Mouse (Mus musculus): ENCODE measurements at regions not wholly inside any gene's neighbourhood (a gene's known extent, or its start where the extent isn't known, plus 50 kb on each side); places are given as distances from the start of the nearest gene placed in this dataset.

DNA sequence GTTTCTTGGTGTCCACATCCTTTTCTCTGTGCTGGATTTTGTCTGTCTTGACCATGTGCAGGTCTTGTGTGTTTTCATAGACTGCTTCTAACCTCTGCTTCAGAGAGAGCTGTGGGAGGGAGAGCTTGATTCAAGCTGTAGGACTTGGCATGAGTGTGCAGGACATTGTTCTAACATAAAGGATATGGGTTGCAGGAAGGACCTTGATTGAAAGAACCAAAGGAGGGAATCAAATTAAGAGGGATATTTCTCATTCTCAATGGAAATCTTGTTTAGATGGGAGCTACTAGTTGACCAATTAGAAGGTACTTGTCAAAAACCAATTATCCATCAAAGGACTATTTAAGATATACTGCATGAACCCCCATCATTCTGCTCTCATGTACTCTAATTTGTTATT lies 244.9 kb upstream of the Xrcc4 start:
- no peak for ATAC-seq (ENCODE audit: extremely low read depth, insufficient number of reproducible peaks, low FRiP score, poor library complexity, severe bottlenecking)

DNA sequence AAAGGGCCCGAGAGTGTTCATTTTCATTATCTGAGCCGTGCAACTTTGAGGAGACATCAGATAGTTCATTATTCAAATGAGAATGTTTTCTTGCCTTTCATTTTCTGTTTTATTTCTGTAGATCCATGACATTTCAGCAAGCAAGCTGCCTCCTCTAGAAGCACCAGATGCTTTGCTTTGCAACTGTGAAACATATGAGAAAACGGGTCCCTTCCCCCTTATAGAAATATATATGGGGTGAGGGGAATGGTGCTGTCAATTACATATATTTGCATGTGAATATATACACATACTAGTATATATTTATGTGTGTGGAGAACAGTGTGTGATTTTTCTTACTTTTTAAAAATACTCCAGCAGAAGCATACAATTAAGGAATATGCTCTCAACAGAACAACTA lies 235.8 kb upstream of the Xrcc4 start:
- ATAC-seq (ENCODE audit: extremely low read depth, insufficient number of reproducible peaks, low FRiP score, poor library complexity, severe bottlenecking), result no peak

DNA sequence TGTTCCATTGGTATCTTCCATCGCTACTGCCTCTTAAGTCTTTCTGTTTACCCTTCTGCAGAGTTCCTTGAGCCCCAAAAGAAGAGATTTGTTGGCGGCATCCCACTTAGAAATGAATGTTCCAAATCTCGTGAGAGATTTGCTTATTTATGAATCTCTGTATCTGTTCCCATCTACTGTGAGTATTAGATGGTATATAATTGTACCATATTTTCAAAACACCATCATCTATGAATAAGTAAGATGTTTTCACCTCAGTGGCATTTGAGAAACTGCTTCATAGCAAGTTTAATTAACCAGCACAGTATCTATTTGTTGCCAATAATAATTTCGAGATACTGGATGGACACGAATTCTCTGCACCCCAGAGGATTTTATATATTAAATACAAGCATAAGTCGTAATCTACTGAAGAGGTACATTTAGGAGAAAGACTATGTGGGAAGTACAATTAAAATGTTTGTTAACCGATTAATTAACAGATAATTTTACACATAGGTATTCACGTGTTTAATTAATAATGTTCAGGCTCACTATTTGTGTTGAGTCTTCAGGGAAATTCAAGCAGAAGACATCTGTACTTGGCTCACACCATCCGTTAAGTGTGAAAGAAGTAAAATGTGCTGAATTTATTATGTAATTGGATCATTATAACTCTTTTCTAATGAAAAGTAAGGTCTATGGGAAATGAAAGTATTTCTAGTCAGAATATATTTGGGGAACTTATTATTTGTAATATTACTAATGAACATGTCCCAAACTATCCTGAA lies 224.0 kb upstream of the Xrcc4 start:
- no peak for ATAC-seq (ENCODE audit: extremely low read depth, insufficient number of reproducible peaks, low FRiP score, poor library complexity, severe bottlenecking)

DNA sequence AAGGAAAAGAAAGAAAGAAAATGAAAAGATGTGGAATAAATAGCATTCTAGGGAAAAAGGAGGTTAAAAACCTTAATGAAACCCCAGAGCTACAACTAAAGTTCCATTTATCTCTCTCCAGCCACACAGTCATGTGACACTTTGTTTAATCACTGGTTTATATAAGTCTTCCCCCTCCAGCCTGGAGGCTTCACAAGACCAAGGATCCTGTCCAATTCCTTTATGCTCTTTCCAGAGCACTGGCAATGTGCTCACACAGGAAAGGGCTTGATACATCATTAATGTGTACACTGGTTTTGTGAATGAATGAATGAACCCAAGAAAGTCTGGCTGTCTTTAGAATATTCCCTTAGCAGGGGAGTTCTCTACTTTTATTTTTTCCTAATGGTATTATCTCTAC lies 221.1 kb upstream of the Xrcc4 start:
- no peak for ATAC-seq (ENCODE audit: extremely low read depth, insufficient number of reproducible peaks, low FRiP score, poor library complexity, severe bottlenecking)

DNA sequence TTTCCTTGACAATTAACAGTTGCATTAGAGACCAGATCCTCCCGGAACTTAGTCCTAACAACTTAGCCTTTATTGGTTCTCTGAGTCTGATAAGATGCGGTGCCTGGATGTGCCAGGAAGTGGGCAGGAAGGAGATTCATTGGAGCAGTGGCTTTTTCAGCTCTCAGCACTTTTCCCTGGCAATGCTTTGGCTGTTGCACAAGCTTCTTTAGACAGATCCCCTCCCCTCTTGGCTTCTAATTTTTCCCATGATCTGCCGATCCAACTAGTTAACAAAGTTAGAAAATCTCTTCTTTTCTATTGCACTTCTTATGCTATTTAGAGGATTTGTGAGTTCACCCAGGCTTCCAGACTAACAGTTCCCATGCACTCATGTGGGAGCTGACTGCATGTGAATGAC lies 211.1 kb upstream of the Xrcc4 start:
- ATAC-seq (ENCODE audit: extremely low read depth, insufficient number of reproducible peaks, low FRiP score, poor library complexity, severe bottlenecking), result no peak

DNA sequence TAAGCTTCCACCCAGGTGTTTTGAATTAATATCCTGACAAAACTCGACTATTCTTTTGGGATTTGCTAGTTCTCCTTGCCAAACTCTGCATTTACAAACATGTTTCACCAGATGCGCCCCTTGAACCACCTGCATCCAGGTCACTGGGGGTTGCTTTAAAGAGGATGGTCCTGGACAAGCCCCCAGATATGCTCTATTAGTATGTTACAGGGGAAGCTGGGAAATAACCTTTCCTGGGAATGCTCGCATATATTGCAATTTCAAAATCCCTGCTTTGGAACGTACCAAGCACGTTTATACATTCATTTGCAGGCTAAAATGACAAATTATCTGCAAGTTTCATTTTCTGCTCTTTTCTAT lies 205.2 kb upstream of the Xrcc4 start:
- no peak for ATAC-seq (ENCODE audit: extremely low read depth, insufficient number of reproducible peaks, low FRiP score, poor library complexity, severe bottlenecking)

DNA sequence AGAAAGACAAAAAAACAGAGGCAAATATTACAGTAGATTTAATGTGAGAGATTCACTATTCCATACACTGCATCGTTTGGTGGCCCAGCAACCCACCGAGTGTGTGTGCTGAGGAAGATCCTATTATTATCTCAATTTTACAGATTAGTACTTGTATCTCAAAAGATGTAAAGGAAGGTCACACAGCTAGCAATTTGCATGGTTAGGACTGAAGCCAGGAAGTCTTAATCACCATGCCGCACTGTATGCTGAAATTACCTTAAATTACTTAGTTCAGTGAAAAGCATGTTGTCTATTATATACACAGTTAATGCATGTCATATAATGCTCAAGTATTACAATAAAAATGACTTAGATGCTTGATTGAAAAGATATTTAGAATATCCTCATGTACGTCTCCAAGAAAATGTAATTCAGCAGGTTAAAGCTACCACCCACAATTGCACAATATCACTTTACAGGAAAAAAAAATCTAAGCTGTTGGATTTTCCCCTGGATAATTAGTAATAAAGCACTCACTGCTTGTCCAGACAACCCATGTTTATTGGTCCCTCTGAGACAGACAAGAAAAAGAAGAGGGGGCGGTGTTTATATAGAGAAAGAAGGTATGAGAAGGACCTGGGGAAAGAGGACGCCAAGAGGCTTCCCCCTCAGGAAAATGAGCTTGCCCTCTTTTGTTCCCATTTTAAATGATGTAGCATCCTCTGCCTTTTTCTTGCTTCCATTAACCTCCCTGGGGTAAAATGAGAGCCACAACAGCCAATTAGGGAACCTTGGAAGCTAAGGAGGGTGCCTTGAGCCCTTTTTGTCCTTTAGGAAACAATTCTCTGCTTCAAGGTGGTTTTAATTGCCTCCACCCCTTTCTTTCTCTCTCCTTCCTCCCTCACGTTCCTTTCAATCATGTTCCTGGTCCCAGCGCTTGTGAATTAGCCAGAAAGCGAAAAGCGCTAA lies 204.6 kb upstream of the Xrcc4 start:
- ATAC-seq (ENCODE audit: extremely low read depth, insufficient number of reproducible peaks, low FRiP score, poor library complexity, severe bottlenecking), result no peak

DNA sequence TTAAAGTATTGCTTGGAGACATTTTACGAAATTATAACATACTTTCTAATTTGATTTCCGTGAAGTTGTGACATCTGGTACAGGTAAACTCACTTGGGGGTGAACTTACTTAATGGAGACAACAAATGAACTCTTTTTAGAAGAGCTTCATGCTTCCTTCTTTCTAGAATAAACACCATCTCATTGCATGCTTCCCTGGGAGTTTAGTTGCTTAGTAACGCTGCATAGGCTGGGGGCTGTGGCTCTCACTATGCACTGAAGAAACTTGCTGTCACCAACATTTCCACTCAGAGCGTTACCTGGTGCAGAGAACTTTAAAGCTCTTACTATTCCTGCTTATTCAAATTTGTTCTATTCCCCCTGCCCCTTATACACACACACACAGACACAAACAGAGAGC lies 203.5 kb upstream of the Xrcc4 start:
- no peak for ATAC-seq (ENCODE audit: extremely low read depth, insufficient number of reproducible peaks, low FRiP score, poor library complexity, severe bottlenecking)

DNA sequence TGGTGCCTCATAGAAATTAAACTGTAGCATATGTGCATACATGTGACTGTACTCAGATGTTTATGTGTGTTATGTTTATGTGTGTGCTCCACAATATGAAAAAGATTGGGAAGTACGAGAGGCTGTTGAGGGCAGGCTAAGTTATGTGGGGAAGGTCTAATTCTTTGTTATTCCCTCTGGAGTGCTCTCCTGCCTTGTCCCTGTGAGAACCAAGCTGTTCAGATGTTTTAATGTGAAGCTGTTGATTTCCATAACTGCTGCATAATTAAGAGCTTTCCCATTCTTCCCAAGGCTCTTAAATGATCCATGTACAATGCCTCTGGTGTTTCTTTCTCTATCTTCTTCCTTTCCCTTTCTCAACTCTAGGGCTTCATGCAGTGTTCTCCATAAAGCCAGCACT lies 202.7 kb upstream of the Xrcc4 start:
- no peak for ATAC-seq (ENCODE audit: extremely low read depth, insufficient number of reproducible peaks, low FRiP score, poor library complexity, severe bottlenecking)

DNA sequence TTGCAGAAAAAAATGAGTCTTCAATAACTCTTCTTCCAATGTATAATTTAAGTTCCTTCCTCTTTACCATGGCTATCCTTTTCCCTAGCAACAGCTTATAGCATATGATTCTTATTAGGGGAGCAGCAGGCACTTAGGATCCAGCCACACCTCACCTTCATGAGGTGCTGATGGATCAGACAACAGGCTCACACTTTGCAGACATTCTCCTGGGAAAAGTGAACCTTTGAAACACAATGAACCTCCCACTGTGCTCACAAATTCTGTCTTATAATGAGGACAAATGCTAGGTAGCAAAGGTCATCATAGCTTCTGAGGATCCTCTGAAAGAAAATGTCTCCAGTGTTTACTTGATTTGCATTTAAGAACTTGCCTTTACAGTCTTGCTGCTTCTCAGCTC lies 191.6 kb upstream of the Xrcc4 start:
- no peak for ATAC-seq (ENCODE audit: extremely low read depth, insufficient number of reproducible peaks, low FRiP score, poor library complexity, severe bottlenecking)

DNA sequence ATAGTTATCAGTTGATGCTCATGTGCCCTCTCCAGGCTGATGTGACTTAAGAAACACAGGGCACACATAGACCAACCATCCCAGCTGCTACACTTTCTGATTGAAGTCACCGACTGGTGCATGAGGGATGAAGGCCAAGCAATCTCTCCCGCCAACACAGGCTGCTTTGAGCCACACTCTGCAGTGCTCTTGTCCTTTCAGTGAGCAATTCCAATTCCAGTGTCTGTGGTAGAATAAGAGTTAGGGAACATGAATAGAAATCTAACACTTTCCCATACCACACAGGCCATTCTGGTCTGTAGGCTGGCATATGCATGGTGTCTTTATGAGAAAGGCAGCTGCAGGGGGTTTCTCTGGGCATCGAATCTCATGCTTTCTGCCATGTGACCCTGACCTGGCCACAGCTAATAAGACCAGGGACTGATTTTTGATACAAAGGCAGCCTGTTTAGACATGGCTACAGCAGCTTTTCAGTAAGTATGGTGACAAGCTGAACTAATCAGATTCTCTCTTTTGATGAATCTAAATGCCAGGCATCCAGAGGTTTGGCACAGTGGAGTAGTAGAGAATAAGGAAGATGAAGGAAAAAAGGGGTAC lies 190.5 kb upstream of the Xrcc4 start:
- ATAC-seq (ENCODE audit: extremely low read depth, insufficient number of reproducible peaks, low FRiP score, poor library complexity, severe bottlenecking), result no peak

DNA sequence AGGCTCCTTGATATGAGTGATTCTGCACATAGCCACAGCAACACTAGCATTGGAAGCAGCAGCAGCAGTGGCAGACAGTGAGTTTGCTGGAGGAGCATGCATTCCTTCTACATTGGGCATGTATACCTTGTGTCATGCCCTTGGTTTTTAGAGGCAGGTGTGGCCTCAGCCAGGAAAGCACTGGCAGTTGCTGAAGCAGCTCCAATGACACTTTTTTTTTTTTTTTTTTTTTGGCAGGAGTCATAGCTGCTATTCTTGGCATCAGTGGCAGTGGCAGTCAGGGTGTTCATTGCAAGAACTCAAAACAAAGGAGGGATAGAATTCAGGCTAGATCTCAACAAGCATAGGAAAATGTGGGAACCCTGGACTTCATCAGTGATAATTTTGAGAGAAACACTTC lies 189.9 kb upstream of the Xrcc4 start:
- no peak for ATAC-seq (ENCODE audit: extremely low read depth, insufficient number of reproducible peaks, low FRiP score, poor library complexity, severe bottlenecking)

DNA sequence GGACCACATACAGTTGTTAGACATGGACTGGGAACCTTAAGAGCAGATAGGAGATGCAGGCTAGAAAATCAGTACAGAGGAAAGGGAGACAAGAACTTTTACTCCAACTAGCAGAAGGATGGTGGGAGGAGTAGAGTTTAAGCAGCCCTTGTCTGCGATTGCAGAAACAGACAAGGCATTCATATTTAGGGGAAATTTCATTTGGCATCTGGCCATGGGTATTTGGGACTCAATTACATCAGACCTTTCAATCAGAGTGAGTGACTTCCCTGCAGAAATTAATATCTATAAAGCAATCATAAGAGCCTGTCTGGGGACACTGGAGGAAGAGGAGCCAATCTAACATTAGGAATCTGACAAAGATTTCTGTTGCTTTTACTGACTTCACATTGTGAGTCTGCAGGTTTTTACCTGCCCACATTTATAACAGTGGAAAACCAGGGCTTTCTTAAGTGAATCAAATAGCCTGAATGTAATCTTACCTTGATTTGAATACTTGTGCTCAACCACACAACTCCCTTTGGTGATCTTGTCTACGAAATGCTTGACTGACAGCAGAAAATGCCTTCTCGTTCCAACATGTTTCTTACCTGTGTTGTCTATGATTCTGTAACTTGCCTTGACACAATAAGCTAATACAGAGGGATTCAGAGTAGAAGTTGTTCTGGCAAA lies 169.8 kb upstream of the Xrcc4 start:
- no peak for ATAC-seq (ENCODE audit: extremely low read depth, insufficient number of reproducible peaks, low FRiP score, poor library complexity, severe bottlenecking)

DNA sequence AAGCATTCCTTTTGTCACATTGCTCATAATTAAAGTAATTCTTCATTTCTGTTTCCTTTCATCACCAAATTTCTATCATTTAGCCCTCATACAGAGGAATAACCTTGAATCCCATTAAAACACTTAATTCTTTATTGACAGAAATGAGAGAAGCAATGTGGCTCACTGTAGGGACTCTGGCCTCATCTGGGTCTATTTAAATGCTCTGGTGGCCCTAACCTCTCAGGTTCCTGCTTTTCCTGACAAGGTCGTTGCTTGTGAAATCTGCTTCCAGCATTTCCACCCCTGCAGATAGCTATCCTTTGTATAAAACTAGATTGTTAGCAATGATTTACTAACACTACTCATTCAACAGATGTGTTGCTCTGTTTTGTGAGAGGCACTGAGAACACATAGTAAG lies 163.6 kb upstream of the Xrcc4 start:
- no peak for ATAC-seq (ENCODE audit: extremely low read depth, insufficient number of reproducible peaks, low FRiP score, poor library complexity, severe bottlenecking)

DNA sequence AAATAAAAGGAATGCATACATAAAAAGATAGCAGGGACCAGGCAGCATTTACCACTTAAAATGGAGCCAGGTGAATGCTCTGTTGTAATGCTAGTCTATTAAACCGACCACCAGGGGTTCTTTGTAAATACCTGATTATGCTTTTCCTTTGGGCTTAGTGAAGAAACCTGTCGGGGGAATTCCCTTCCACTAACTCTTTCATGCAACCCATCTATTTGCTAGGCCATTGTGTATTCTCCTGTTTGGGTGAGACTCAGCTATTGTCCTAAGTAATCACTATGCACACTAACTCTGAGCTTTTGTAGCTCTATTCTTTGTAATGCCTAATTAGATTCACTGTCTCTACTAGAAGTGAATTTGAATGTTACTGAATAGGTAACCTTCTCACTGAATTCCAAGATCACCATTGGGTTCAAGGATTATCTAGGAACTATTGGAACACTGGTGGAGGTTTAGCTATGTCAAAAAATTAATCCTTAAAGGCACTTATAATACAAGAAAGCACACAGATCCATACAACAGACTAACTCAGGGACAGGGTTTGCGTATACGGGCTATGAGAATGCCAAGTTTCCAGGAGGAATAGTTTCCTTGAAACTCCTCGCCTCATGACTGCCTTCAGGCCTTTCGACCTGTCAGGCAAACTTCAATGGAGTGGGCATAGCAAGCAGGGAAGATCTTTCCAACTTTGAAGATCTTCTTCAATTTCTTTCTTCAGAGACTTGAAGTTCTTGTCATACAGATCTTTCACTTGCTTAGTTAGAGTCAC lies 156.8 kb upstream of the Xrcc4 start:
- no peak for ATAC-seq (ENCODE audit: extremely low read depth, insufficient number of reproducible peaks, low FRiP score, poor library complexity, severe bottlenecking)

DNA sequence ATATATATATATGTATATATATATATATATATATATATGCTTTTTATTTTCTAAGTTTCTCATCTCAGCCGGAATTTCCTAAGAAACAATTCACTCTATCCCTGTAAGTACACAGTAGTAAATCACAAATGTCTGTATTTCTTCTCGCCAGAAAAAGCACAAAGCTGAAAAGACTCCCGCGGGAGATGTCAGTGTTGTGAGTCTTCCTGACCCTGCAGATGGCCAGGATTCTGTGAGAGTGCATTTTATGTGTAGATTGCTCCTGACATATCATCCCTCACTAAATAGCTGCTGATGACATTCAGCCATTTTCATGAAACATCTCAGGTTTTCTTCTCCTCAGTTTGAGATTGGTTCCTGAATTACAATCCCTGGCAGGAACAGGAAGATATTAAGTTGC lies 148.9 kb upstream of the Xrcc4 start:
- no peak for ATAC-seq (ENCODE audit: extremely low read depth, insufficient number of reproducible peaks, low FRiP score, poor library complexity, severe bottlenecking)

DNA sequence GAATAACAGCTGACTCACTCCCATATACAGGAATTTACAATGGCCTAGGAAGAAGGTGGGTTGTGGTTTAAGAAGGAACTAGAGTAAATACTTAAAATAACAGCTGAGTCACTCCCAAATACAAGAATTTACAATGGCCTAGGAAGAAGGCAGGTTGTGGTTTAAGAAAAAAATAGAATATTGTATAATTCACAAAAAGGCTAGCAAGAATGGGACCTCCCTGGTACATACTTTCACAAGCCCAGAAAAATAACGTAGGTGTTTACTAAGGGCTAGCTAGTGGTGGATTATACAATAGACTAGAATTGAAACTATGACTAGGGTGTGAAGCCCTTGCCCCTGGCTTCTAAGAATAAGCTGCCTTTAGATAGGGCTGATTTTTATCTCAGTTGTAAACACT lies 144.6 kb upstream of the Xrcc4 start:
- no peak for ATAC-seq (ENCODE audit: extremely low read depth, insufficient number of reproducible peaks, low FRiP score, poor library complexity, severe bottlenecking)

DNA sequence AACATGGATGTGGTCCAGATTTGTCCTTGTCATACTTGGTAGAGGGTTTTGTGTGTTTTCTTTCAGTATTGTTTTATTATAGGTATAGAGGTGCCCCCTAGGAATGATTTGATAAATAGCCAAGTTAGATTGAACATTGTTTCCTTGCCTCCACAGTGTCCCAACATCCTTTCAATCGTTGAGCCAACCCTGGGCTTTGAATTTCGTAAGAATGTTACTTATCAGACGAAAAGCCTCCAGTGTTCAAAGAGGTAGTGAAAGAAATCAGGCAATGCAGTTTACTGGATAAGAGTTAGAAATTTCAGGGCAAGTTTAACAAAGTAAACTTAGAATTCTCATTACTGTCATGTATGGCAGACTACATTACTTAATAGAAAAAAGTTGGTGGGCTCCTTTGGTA lies 144.2 kb upstream of the Xrcc4 start:
- no peak for ATAC-seq (ENCODE audit: extremely low read depth, insufficient number of reproducible peaks, low FRiP score, poor library complexity, severe bottlenecking)

DNA sequence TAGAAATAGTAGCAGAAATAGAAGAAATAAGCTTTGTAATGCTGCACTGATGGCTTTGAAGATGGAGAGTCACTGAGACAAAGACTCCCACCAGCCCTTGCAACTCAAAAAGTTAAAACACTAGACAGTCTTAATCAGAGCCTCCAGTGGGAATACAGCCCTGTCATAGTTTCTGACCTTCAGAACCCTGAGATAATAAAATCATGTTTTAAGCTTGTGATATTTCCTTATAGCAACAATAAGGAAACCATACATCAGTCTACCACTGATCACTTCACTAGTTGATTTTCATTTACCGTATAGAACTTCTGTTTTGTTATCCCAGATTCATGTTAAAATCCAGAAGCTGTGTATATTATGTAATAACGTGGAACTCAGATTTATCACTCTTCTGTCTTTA lies 139.7 kb upstream of the Xrcc4 start:
- no peak for ATAC-seq (ENCODE audit: extremely low read depth, insufficient number of reproducible peaks, low FRiP score, poor library complexity, severe bottlenecking)
